Mouse (Mus musculus): Measurements from ENCODE around the gene Dlgap1. TPM values are rescaled to one million over a fixed set of nuclear protein-coding genes. Genes with fewer than 3 reads are reported as not detected.
A peak's percentile ranks its signal among the peaks of the same experiment; 100 is the strongest.

The Dlgap1 gene
- total RNA-seq, 4 experiments from 2014 or later: 39.0 to 64.4 (median 46.2) TPM

- DNase-seq: no peak
Measured at GRCm38 (mm10) chr17:70347403-70347802, 378.5 kb downstream of the Dlgap1 start.

GRCm38 (mm10) chr17:70363561-70363960, 394.7 kb downstream of the Dlgap1 start:
- DNase-seq: no peak

- no peak for DNase-seq
Measured at GRCm38 (mm10) chr17:70363971-70364370, 395.1 kb downstream of the Dlgap1 start.

- no peak for DNase-seq
Measured at GRCm38 (mm10) chr17:70369124-70369523, 400.3 kb downstream of the Dlgap1 start.

GRCm38 (mm10) chr17:70377020-70377419, 408.1 kb downstream of the Dlgap1 start:
- DNase-seq: no peak

GRCm38 (mm10) chr17:70388447-70388846, 419.6 kb downstream of the Dlgap1 start:
- DNase-seq: no peak

GRCm38 (mm10) chr17:70397220-70397619, 428.3 kb downstream of the Dlgap1 start:
- no peak for DNase-seq

- no peak for DNase-seq
Measured at GRCm38 (mm10) chr17:70397708-70398107, 428.8 kb downstream of the Dlgap1 start.

- DNase-seq: no peak
Measured at GRCm38 (mm10) chr17:70401909-70402308, 433.0 kb downstream of the Dlgap1 start.

GRCm38 (mm10) chr17:70403750-70404149, 434.9 kb downstream of the Dlgap1 start:
- no peak for DNase-seq

GRCm38 (mm10) chr17:70414202-70414601, 445.3 kb downstream of the Dlgap1 start:
- DNase-seq: no peak

- no peak for DNase-seq
Measured at GRCm38 (mm10) chr17:70427866-70428265, 459.0 kb downstream of the Dlgap1 start.

GRCm38 (mm10) chr17:70429746-70430451, 461.0 kb downstream of the Dlgap1 start:
- DNase-seq: peak; percentile 42

- peak; percentile 11 for DNase-seq
Measured at GRCm38 (mm10) chr17:70430452-70430787, 461.5 kb downstream of the Dlgap1 start.

- no peak for DNase-seq
Measured at GRCm38 (mm10) chr17:70432834-70433233, 464.0 kb downstream of the Dlgap1 start.

- DNase-seq: no peak
Measured at GRCm38 (mm10) chr17:70434549-70434948, 465.7 kb downstream of the Dlgap1 start.

GRCm38 (mm10) chr17:70435612-70436011, 466.7 kb downstream of the Dlgap1 start:
- no peak for DNase-seq

GRCm38 (mm10) chr17:70437229-70437628, 468.4 kb downstream of the Dlgap1 start:
- no peak for DNase-seq

- no peak for DNase-seq
Measured at GRCm38 (mm10) chr17:70442976-70443375, 474.1 kb downstream of the Dlgap1 start.

- no peak for DNase-seq
Measured at GRCm38 (mm10) chr17:70446451-70446850, 477.6 kb downstream of the Dlgap1 start.

GRCm38 (mm10) chr17:70455036-70455435, 486.2 kb downstream of the Dlgap1 start:
- no peak for DNase-seq

- DNase-seq: no peak
Measured at GRCm38 (mm10) chr17:70457103-70457502, 488.2 kb downstream of the Dlgap1 start.

GRCm38 (mm10) chr17:70462231-70462630, 493.4 kb downstream of the Dlgap1 start:
- DNase-seq: no peak

- no peak for DNase-seq
Measured at GRCm38 (mm10) chr17:70462771-70463491, 494.1 kb downstream of the Dlgap1 start.
